ENCODE assay signal across 18 mouse cellular contexts in the genomic region with DNA sequence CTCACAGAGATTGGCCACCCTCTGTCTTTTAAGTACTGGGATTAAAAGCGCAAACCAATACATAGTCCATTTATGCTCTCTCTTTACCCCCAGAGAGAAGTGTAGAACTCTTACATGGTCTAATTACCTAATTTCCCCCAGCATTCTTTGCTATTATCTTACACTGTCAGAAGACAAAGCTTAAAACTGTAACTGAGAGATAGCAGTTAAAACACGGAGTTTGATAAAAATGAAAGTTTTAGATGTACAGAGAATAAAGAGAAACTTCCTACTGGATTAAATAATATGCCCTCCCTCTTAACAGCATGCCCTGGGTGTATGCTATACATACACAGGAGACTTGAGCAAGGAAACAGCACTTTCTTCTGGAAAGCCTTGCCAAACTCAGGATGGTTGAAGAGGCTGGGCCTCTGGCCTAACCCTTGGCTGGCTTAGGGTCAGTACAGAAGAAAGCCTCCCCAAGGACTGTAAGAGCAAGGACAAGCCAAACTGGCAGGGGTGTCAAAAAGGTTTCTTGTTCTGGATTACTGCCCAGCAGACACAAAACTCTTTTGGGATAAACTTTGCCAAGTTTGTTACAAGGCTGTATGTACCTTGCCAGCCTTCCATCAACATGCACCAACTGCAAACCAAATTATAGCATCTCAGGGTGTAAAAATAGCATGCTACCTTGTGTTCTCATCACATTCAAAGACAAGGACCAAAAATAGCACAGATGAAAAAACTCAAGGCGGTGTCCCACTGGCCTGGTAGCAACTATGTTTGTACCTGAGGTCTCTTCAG. TPM values are rescaled to one million over a fixed set of nuclear protein-coding genes. Genes with fewer than 3 reads are reported as not detected.
DNase-seq lines count a peak whose midpoint lies in the region; ATAC-seq lines count a peak whose summit lies in the region.
"Had no signal": no experiment of that assay in that cellular context is flagged by ENCODE, and none has a peak within 500 bp of the region (broad histone marks: within the 10 kb centered on the region; RNA-seq: fewer than 3 reads in every experiment).

No protein-coding gene starts in this region.

- H3K9me3 ChIP-seq in liver, embryonic 13.5 days (replicated peaks): no peaks in the 10 kb centered on the region
- no peaks in the 10 kb centered on the region for H3K9me3 ChIP-seq in liver, embryonic 11.5 days (ENCODE audit: control insufficient read depth, low read length)
- H3K9me3 ChIP-seq in heart, embryonic 11.5 days (replicated peaks; ENCODE audit: control insufficient read depth, low read length): no peaks in the 10 kb centered on the region
- H3K9me3 ChIP-seq: embryonic facial prominence, embryonic 12.5 days; forebrain, embryonic 10.5 days; hindbrain, embryonic 15.5 days; lung, embryonic 15.5 days had no signal

- no peak for ATAC-seq in liver, embryonic 13.5 days (ENCODE audit: low read depth)
- ATAC-seq in liver, embryonic 11.5 days (replicated peaks; ENCODE audit: low FRiP score): no peak
- no peak for ATAC-seq in heart, embryonic 11.5 days (replicated peaks; ENCODE audit: insufficient number of reproducible peaks, low FRiP score, low TSS enrichment)
- peak; percentile 38 for ATAC-seq in megakaryocyte-erythroid progenitor cell, adult 5-6 weeks (replicated peaks; ENCODE audit: low FRiP score, low TSS enrichment, poor library complexity, severe bottlenecking)

- peak overlapping the region; percentile 47 for H3K9ac ChIP-seq in liver, embryonic 13.5 days
- H3K9ac ChIP-seq in liver, embryonic 11.5 days (ENCODE audit: low read depth, low read length): no peak overlapping the region
- 0 out of 2 replicates have a peak overlapping the region, but pooled peaks have one; percentile 6 for H3K9ac ChIP-seq in heart, embryonic 11.5 days (ENCODE audit: low read depth, low read length)
- H3K9ac ChIP-seq: embryonic facial prominence, embryonic 12.5 days; hindbrain, embryonic 15.5 days; lung, embryonic 15.5 days had no signal

- H3K36me3 ChIP-seq in liver, embryonic 13.5 days: peaks cover 26% of the 10 kb centered on the region
- peaks cover 14% of the 10 kb centered on the region; the same call in 1 of the 2 replicates for H3K36me3 ChIP-seq in liver, embryonic 11.5 days (ENCODE audit: control insufficient read depth, insufficient read depth, low read length)
- H3K36me3 ChIP-seq in heart, embryonic 11.5 days (ENCODE audit: control insufficient read depth, insufficient read depth, low read length): 0 out of 2 replicates have a peak, but pooled peaks cover 3% of the 10 kb centered on the region

- H3K4me1 ChIP-seq in liver, embryonic 13.5 days (replicated peaks): peaks cover 40% of the 10 kb centered on the region
- peaks cover 17% of the 10 kb centered on the region for H3K4me1 ChIP-seq in liver, embryonic 11.5 days (replicated peaks; ENCODE audit: control insufficient read depth, insufficient read depth, low read length)
- peaks cover 21% of the 10 kb centered on the region for H3K4me1 ChIP-seq in heart, embryonic 11.5 days (ENCODE audit: control insufficient read depth, insufficient read depth, low read length)

- intact Hi-C loops in left cerebral cortex, postnatal 10 days (cut with DNase I): no loop called here

- H3K27me3 ChIP-seq in liver, embryonic 13.5 days: no peaks in the 10 kb centered on the region
- H3K27me3 ChIP-seq in liver, embryonic 11.5 days (replicated peaks; ENCODE audit: control insufficient read depth, insufficient read depth, low read length): no peaks in the 10 kb centered on the region
- H3K27me3 ChIP-seq in heart, embryonic 11.5 days (ENCODE audit: control insufficient read depth, insufficient read depth, low read length): no peaks in the 10 kb centered on the region
- H3K27me3 ChIP-seq: CH12.LX; embryonic facial prominence, embryonic 12.5 days; hindbrain, embryonic 15.5 days; lung, embryonic 15.5 days had no signal

- H3K27ac ChIP-seq in liver, embryonic 13.5 days: peak overlapping the region; percentile 50; the same call in 1 of the 2 replicates
- no peak overlapping the region for H3K27ac ChIP-seq in liver, embryonic 11.5 days (ENCODE audit: low read depth, low read length)
- H3K27ac ChIP-seq in heart, embryonic 11.5 days (ENCODE audit: low read depth, low read length): no peak overlapping the region
- H3K27ac ChIP-seq: embryonic facial prominence, embryonic 12.5 days; forebrain, embryonic 10.5 days; hindbrain, embryonic 15.5 days; lung, embryonic 15.5 days had no signal

- H3K4me3 ChIP-seq in liver, embryonic 13.5 days (replicated peaks): no peak overlapping the region
- H3K4me3 ChIP-seq in liver, embryonic 11.5 days (ENCODE audit: low read depth, low read length): no peak overlapping the region
- H3K4me3 ChIP-seq in heart, embryonic 11.5 days (ENCODE audit: low read depth, low read length): no peak overlapping the region
- H3K4me3 ChIP-seq: embryonic facial prominence, embryonic 12.5 days; forebrain, embryonic 10.5 days; hindbrain, embryonic 15.5 days; lung, embryonic 15.5 days had no signal

- DNase-seq in adrenal gland, adult 2 months: peak; percentile 36
- DNase-seq in adrenal gland, adult 8-10 months: no peak
- DNase-seq in liver, embryonic 13.5 days: no peak
- no peak for DNase-seq in liver, embryonic 11.5 days (ENCODE audit: low spot score)
- no peak for DNase-seq in left cerebral cortex, postnatal 10 days (ENCODE audit: extremely low spot score in 1 of 2, low spot score in 2 of 2)
- no peak for DNase-seq in frontal cortex, postnatal 36 days (ENCODE audit: low spot score in 2 of 2)
- DNase-seq: cerebellum, postnatal 36 days; kidney, adult 11 months; kidney, postnatal 25 days; layer of hippocampus, postnatal 36 days; thymus, adult 2 months had no signal

- 0 out of 2 replicates have a peak overlapping the region, but pooled peaks have one; percentile 8 for H3K4me2 ChIP-seq in liver, embryonic 13.5 days
- H3K4me2 ChIP-seq in liver, embryonic 11.5 days: no peak overlapping the region
- peak overlapping the region; percentile 17; the same call in 1 of the 2 replicates for H3K4me2 ChIP-seq in heart, embryonic 11.5 days
- H3K4me2 ChIP-seq: embryonic facial prominence, embryonic 12.5 days; hindbrain, embryonic 15.5 days; lung, embryonic 15.5 days had no signal

- 66% methylated on average over 3 of the region's 3 CpGs for WGBS in liver, embryonic 13.5 days (ENCODE audit: insufficient replicate concordance)
- WGBS in liver, embryonic 11.5 days: 84% methylated on average over 3 of the region's 3 CpGs
- 73% methylated on average over 3 of the region's 3 CpGs for WGBS in heart, embryonic 11.5 days (ENCODE audit: insufficient replicate concordance)

RNA-seq across cellular contexts. Expression of a gene that starts 3.2 kb away (rescaled TPM):
- 10 to 100 TPM; 13.5 to 16.3 TPM for total RNA-seq in adrenal gland, adult 2 months (2021)
- 13.2 and 14.6 TPM in 2 replicates for polyA plus RNA-seq in adrenal gland, adult 2 months (2012; rRNA removed)
- total RNA-seq in adrenal gland, adult 8-10 months (2022): 10 to 100 TPM; 14.3 to 20.2 (median 18.3) TPM
- polyA plus RNA-seq in liver, embryonic 13.5 days (2015; fragmentation: Nextera tagmentation; extraction: Ambion mirVana): 1.8 TPM in 2 replicates
- polyA plus RNA-seq in liver, embryonic 11.5 days (2014; fragmentation: Nextera tagmentation; extraction: Ambion mirVana): 6.5 and 8.1 TPM in 2 replicates
- polyA plus RNA-seq in heart, embryonic 11.5 days (2014; fragmentation: Nextera tagmentation; extraction: Ambion mirVana): 5.7 and 6.6 TPM in 2 replicates
- 26.5 and 29.8 TPM in 2 replicates for total RNA-seq in megakaryocyte-erythroid progenitor cell, adult 5-6 weeks (2014; fragmentation: Nextera tagmentation)
- 12.3 and 13.8 TPM in 2 replicates for total RNA-seq in megakaryocyte-erythroid progenitor cell, adult 5-6 weeks (2017)
- total RNA-seq in left cerebral cortex, postnatal 10 days (2021): 10 to 100 TPM; 24.1 to 25.3 TPM

RNA-seq across cellular contexts. Expression of a gene that starts 3.3 kb away (rescaled TPM):
- total RNA-seq in adrenal gland, adult 2 months (2021): 10 to 100 TPM; 31.4 to 32.1 TPM
- polyA plus RNA-seq in adrenal gland, adult 2 months (2012; rRNA removed): 13.2 and 16.7 TPM in 2 replicates
- total RNA-seq in adrenal gland, adult 8-10 months (2022): 10 to 100 TPM; 27.1 to 33.2 (median 29.0) TPM
- 13.8 and 14.3 TPM in 2 replicates for polyA plus RNA-seq in liver, embryonic 13.5 days (2015; fragmentation: Nextera tagmentation; extraction: Ambion mirVana)
- 25.7 and 26.4 TPM in 2 replicates for polyA plus RNA-seq in liver, embryonic 11.5 days (2014; fragmentation: Nextera tagmentation; extraction: Ambion mirVana)
- polyA plus RNA-seq in heart, embryonic 11.5 days (2014; fragmentation: Nextera tagmentation; extraction: Ambion mirVana): 22.0 and 26.7 TPM in 2 replicates
- 27.8 and 29.7 TPM in 2 replicates for total RNA-seq in megakaryocyte-erythroid progenitor cell, adult 5-6 weeks (2014; fragmentation: Nextera tagmentation)
- 14.4 and 21.1 TPM in 2 replicates for total RNA-seq in megakaryocyte-erythroid progenitor cell, adult 5-6 weeks (2017)
- total RNA-seq in left cerebral cortex, postnatal 10 days (2021): 10 to 100 TPM; 21.2 to 23.1 TPM

RNA-seq across cellular contexts. Expression of a gene that starts 16.4 kb away (rescaled TPM):
- total RNA-seq in adrenal gland, adult 2 months (2021): 10 to 100 TPM; 49.8 to 70.2 TPM
- 28.3 and 29.5 TPM in 2 replicates for polyA plus RNA-seq in adrenal gland, adult 2 months (2012; rRNA removed)
- 10 to 100 TPM; 50.2 to 79.7 (median 66.6) TPM for total RNA-seq in adrenal gland, adult 8-10 months (2022)
- 12.9 and 13.7 TPM in 2 replicates for polyA plus RNA-seq in liver, embryonic 13.5 days (2015; fragmentation: Nextera tagmentation; extraction: Ambion mirVana)
- 6.0 and 8.1 TPM in 2 replicates for polyA plus RNA-seq in liver, embryonic 11.5 days (2014; fragmentation: Nextera tagmentation; extraction: Ambion mirVana)
- 6.0 and 6.1 TPM in 2 replicates for polyA plus RNA-seq in heart, embryonic 11.5 days (2014; fragmentation: Nextera tagmentation; extraction: Ambion mirVana)
- 38.6 and 49.9 TPM in 2 replicates for total RNA-seq in megakaryocyte-erythroid progenitor cell, adult 5-6 weeks (2014; fragmentation: Nextera tagmentation)
- 22.7 and 26.5 TPM in 2 replicates for total RNA-seq in megakaryocyte-erythroid progenitor cell, adult 5-6 weeks (2017)
- total RNA-seq in left cerebral cortex, postnatal 10 days (2021): 10 to 100 TPM; 55.7 to 59.1 TPM

RNA-seq across cellular contexts. Expression of a gene that starts 16.4 kb away (rescaled TPM):
- 1 to 10 TPM; 3.9 to 4.3 TPM for total RNA-seq in adrenal gland, adult 2 months (2021)
- 7.4 and 10.0 TPM in 2 replicates for polyA plus RNA-seq in adrenal gland, adult 2 months (2012; rRNA removed)
- 10 to 100 TPM in 1 of 4 experiments, 1 to 10 TPM in 3; 3.5 to 11.8 (median 4.8) TPM for total RNA-seq in adrenal gland, adult 8-10 months (2022)
- polyA plus RNA-seq in liver, embryonic 13.5 days (2015; fragmentation: Nextera tagmentation; extraction: Ambion mirVana): 0.50 and 0.58 TPM in 2 replicates
- polyA plus RNA-seq in liver, embryonic 11.5 days (2014; fragmentation: Nextera tagmentation; extraction: Ambion mirVana): 3.0 and 3.2 TPM in 2 replicates
- polyA plus RNA-seq in heart, embryonic 11.5 days (2014; fragmentation: Nextera tagmentation; extraction: Ambion mirVana): 4.3 and 4.6 TPM in 2 replicates
- 0.20 and 0.82 TPM in 2 replicates for total RNA-seq in megakaryocyte-erythroid progenitor cell, adult 5-6 weeks (2014; fragmentation: Nextera tagmentation)
- not detected in 2 replicates for total RNA-seq in megakaryocyte-erythroid progenitor cell, adult 5-6 weeks (2017)
- 1 to 10 TPM; 7.5 to 8.8 TPM for total RNA-seq in left cerebral cortex, postnatal 10 days (2021)

RNA-seq across cellular contexts. Expression of a gene that starts 40.7 kb away (rescaled TPM):
- 10 to 100 TPM; 13.3 to 15.0 TPM for total RNA-seq in adrenal gland, adult 2 months (2021)
- polyA plus RNA-seq in adrenal gland, adult 2 months (2012; rRNA removed): 2.5 and 4.3 TPM in 2 replicates
- 10 to 100 TPM; 14.1 to 23.0 (median 17.8) TPM for total RNA-seq in adrenal gland, adult 8-10 months (2022)
- polyA plus RNA-seq in liver, embryonic 13.5 days (2015; fragmentation: Nextera tagmentation; extraction: Ambion mirVana): 13.6 and 16.6 TPM in 2 replicates
- polyA plus RNA-seq in liver, embryonic 11.5 days (2014; fragmentation: Nextera tagmentation; extraction: Ambion mirVana): 28.8 and 32.3 TPM in 2 replicates
- polyA plus RNA-seq in heart, embryonic 11.5 days (2014; fragmentation: Nextera tagmentation; extraction: Ambion mirVana): 24.1 and 27.5 TPM in 2 replicates
- total RNA-seq in megakaryocyte-erythroid progenitor cell, adult 5-6 weeks (2014; fragmentation: Nextera tagmentation): 31.1 and 40.1 TPM in 2 replicates
- total RNA-seq in megakaryocyte-erythroid progenitor cell, adult 5-6 weeks (2017): 39.9 and 70.7 TPM in 2 replicates
- 10 to 100 TPM; 24.6 to 25.4 TPM for total RNA-seq in left cerebral cortex, postnatal 10 days (2021)
